Mouse (Mus musculus) stomach, embryonic 15.5 days (tissue): ENCODE measurements around the gene Epha2. TPM values are rescaled to one million over a fixed set of nuclear protein-coding genes. Genes with fewer than 3 reads are reported as not detected.

Source experiments
- ATAC-seq: fragments of 200-750 bp; cut with Nextera tagmentation; 2 replicates; pipeline ENCODE4 v1.8.0; 2017; ENCODE audit warnings: low read depth, moderate number of reproducible peaks, moderate TSS enrichment; ENCODE audit not compliant: insufficient read depth, low FRiP score
- H3K27ac ChIP-seq: fragments of 300-500 bp; sonication (generic); 2 replicates; pipeline ENCODE4 v1.5.1; 2015; ENCODE audit warnings: mild to moderate bottlenecking, inconsistent platforms
- H3K27me3 ChIP-seq: fragments of 300-500 bp; sonication (generic); replicated peaks from 2 replicates; pipeline ENCODE4 v1.6.1; 2015; ENCODE audit warnings: inconsistent platforms
- H3K36me3 ChIP-seq: fragments of 300-500 bp; sonication (generic); 2 replicates; pipeline ENCODE4 v1.6.1; 2015; ENCODE audit warnings: inconsistent platforms
- H3K4me1 ChIP-seq: fragments of 300-500 bp; sonication (generic); 2 replicates; pipeline ENCODE4 v1.6.1; 2015; ENCODE audit warnings: inconsistent platforms
- H3K4me2 ChIP-seq: fragments of 300-500 bp; sonication (generic); 2 replicates; pipeline ENCODE4 v1.6.1; 2015; ENCODE audit warnings: mild to moderate bottlenecking, inconsistent platforms
- H3K4me3 ChIP-seq: fragments of 300-500 bp; sonication (generic); replicated peaks from 2 replicates; pipeline ENCODE4 v1.5.1; 2015; ENCODE audit warnings: inconsistent platforms
- H3K9ac ChIP-seq: fragments of 300-500 bp; sonication (generic); 2 replicates; pipeline ENCODE4 v1.6.1; 2015; ENCODE audit warnings: inconsistent platforms
- H3K9me3 ChIP-seq: fragments of 300-500 bp; sonication (generic); 2 replicates; pipeline ENCODE4 v1.6.1; 2016; ENCODE audit warnings: inconsistent platforms
- WGBS: fragments of 180-500 bp; shearing (Covaris S2); methylation state at CpG from one replicate; pipeline ENCODE4 v1.1.7; 2015; 5-methylcytosine and 5-hydroxymethylcytosine counted together
- polyA plus RNA-seq: library from polyadenylated mRNA; unstranded; fragments of >200 nt; fragmentation: Nextera tagmentation; extraction: Ambion mirVana; gene quantifications from 2 replicates; pipeline ENCODE4 v1.2.1, GENCODE M21; 2015

Epha2 gene
- polyA plus RNA-seq, 1 experiment from 2014 or later, result 7.3 TPM

DNA sequence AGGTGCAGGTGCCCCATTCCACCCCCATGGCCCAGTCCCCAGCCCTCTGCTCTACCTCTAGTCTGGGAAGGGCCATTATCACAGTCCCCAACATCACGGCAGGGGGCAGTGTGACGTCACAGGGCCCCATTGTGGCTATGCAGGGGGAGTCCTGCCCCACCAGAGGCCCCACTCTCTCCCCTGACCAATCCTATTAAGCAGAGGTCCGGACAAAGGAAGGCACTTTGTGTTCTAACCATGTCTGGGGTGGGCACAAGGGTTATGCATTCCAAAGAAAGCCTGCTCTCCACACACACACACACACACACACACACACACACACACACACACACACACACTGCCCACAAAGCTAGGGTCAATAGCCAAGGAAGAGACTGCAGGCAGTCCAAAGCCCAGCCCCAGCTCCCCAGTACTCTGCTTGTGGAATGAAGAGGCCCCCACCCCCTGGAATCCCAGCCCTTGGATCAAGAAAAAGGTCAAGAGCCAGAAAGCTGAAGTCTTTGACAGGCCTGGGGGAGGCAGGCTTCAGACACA, 34.3 kb downstream of the Epha2 start:
- 19% methylated on average over 3 of the region's 3 CpGs for WGBS
- Histone ChIP-seq H3K27ac (peak overlapping the region; percentile 11; the same call in 1 of the 2 replicates), H3K4me3 (no peak overlapping the region), H3K9ac (no peak overlapping the region), H3K4me2 (no peak overlapping the region), H3K9me3 (no peaks in the 10 kb centered on the region), H3K4me1 (peaks cover 37% of the 10 kb centered on the region), H3K27me3 (no peaks in the 10 kb centered on the region), H3K36me3 (no peaks in the 10 kb centered on the region)
- 0 out of 2 replicates have a peak, but pooled peaks have one; percentile 24 for ATAC-seq

DNA sequence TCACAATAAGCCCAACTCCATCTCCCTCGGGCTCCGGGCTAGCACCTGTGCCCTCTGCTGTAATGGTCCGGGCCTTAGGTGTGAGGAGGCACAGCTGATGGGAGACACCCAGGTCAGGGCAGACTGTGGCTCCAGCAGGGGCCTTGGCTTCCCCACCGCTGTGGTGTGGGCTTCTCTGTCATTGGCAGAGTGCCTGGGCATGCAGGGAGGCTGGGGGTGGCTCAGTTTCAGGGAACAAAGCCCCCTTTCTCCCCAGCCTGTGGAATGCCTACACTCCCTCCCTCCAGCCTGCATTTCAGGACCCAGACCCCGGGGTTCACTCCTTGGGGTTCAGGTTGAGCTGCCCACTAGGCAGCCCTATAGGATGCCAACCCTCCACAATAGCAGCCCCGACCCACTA, 35.2 kb downstream of the Epha2 start:
- H3K4me2 ChIP-seq, result no peak overlapping the region
- ATAC-seq, result no peak
- peaks cover 37% of the 10 kb centered on the region for H3K4me1 ChIP-seq
- WGBS, result 64% methylated on average over 6 of the region's 6 CpGs
- H3K27ac ChIP-seq, result peak overlapping the region; percentile 28; the same call in 1 of the 2 replicates
- no peaks in the 10 kb centered on the region for H3K36me3 ChIP-seq
- H3K9ac ChIP-seq, result no peak overlapping the region
- no peaks in the 10 kb centered on the region for H3K9me3 ChIP-seq
- H3K4me3 ChIP-seq, result no peak overlapping the region
- no peaks in the 10 kb centered on the region for H3K27me3 ChIP-seq

DNA sequence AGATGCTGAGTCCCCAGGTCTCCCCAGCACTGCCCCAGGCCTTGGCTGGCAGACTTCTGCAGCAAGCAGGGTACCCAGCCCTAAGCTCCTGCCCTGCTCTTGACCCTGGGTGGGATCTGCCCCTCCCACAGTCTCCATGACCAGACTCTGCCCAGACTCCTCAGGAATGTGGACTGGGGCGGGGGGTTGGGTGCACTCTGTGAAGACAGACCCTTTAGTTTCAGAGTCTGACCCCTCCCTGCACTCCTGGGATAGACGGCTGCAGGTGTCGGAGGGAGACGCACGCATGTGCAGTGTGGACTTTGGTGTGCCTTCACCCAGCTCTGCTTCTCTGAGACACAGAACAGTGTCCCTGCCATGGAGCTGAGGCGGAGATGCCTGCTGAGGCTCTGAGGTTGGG, 36.9 kb downstream of the Epha2 start:
- WGBS, result 16% methylated on average over 6 of the region's 6 CpGs
- H3K4me3 ChIP-seq, result no peak overlapping the region
- H3K9me3 ChIP-seq, result no peaks in the 10 kb centered on the region
- H3K27ac ChIP-seq, result peak overlapping the region; percentile 57
- peak overlapping the region; percentile 4 for H3K4me2 ChIP-seq
- H3K27me3 ChIP-seq, result no peaks in the 10 kb centered on the region
- peaks cover 37% of the 10 kb centered on the region for H3K4me1 ChIP-seq
- peak; percentile 50; the same call in 1 of the 2 replicates for ATAC-seq
- no peaks in the 10 kb centered on the region for H3K36me3 ChIP-seq
- no peak overlapping the region for H3K9ac ChIP-seq

DNA sequence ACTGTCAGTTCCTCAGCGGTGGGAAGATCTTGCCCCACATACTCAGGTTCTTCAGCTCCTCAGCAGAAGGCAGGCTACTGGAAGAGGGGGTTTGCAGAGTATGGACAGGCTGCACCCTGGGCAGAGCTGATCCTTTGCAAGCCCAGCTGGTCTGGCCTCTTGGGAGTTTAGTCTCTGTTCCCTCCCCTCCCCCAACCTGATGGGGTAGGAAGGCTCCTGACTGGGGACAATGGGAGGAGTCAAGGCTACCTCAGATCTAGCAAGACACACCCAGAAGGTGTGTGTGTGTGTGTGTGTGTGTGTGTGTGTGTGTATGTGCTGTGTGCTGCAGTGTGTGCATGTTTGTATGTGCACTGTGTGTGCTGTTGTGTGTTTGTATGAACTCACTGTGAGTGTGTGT, 37.8 kb downstream of the Epha2 start:
- H3K27ac ChIP-seq, result peak overlapping the region; percentile 19; the same call in 1 of the 2 replicates
- H3K4me3 ChIP-seq, result no peak overlapping the region
- H3K4me2 ChIP-seq, result 0 out of 2 replicates have a peak overlapping the region, but pooled peaks have one; percentile 4
- no peak overlapping the region for H3K9ac ChIP-seq
- H3K9me3 ChIP-seq, result no peaks in the 10 kb centered on the region
- peaks cover 35% of the 10 kb centered on the region for H3K4me1 ChIP-seq
- 0 out of 2 replicates have a peak, but pooled peaks have one; percentile 34 for ATAC-seq
- H3K27me3 ChIP-seq, result no peaks in the 10 kb centered on the region
- 11% methylated on average over 1 of the region's 1 CpGs for WGBS
- no peaks in the 10 kb centered on the region for H3K36me3 ChIP-seq

DNA sequence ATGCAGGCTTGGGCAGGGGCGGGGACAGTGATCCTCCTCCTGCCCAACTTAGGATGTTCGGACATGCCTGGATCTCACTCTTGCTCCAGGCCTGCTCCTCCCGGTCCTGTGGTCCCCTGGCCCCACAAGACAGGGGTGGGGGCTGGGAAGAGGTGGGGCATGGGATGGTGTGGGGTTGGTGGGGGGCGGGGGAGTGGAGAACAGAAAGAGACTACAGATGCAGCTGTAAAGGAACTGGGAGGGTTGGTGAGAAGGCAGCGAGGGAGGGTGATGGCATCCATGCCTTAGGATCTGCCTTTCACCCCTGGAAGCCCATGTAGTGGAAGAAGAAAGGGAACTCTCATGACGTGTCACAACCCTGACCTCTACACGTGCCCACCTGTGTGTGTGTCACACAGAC, 40.4 kb downstream of the Epha2 start:
- H3K4me3 ChIP-seq, result no peak overlapping the region
- WGBS, result 61% methylated on average over 7 of the region's 7 CpGs
- H3K9me3 ChIP-seq, result no peaks in the 10 kb centered on the region
- no peak overlapping the region for H3K27ac ChIP-seq
- H3K27me3 ChIP-seq, result no peaks in the 10 kb centered on the region
- peaks cover 20% of the 10 kb centered on the region for H3K4me1 ChIP-seq
- H3K36me3 ChIP-seq, result no peaks in the 10 kb centered on the region
- H3K9ac ChIP-seq, result no peak overlapping the region
- ATAC-seq, result no peak
- H3K4me2 ChIP-seq, result no peak overlapping the region

- H3K27ac ChIP-seq, result no peak overlapping the region
These were observed 42.5 kb downstream of the Epha2 start for GRCm38 (mm10) chr4:141343515-141343914.

DNA sequence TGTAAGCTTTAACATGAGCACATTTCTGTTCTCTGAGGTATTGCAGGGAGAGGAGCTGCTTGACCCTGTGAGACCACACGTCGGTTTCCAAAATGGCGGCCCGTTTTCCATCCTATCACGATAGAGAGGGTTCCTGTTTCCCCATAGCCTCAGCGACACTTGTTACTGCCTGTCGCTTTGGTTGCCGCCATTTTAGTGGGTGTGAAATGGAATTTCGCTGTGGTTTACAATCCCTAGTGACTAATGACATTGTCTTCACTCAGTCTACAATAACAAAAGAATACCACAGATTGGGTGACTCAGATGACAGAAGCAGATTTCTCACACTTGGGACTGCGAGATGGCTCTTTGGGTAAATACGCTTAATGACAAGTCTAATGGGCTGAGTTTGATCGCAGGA, 44.2 kb downstream of the Epha2 start:
- no peak for ATAC-seq
- 82% methylated on average over 12 of the region's 12 CpGs for WGBS

More at GRCm38 (mm10) chr4:141343515-141343914, 42.5 kb downstream of the Epha2 start:
- H3K9me3 ChIP-seq, result no peaks in the 10 kb centered on the region
- WGBS, result 50% methylated on average over 7 of the region's 7 CpGs
- no peak for ATAC-seq
- no peak overlapping the region for H3K4me2 ChIP-seq
- no peak overlapping the region for H3K4me3 ChIP-seq
- H3K4me1 ChIP-seq, result peaks cover 20% of the 10 kb centered on the region
- no peaks in the 10 kb centered on the region for H3K27me3 ChIP-seq
- H3K36me3 ChIP-seq, result no peaks in the 10 kb centered on the region
- H3K9ac ChIP-seq, result no peak overlapping the region

GRCm38 (mm10) chr4:141347365-141347797, 46.3 kb downstream of the Epha2 start:
- no peaks in the 10 kb centered on the region for H3K9me3 ChIP-seq
- H3K4me3 ChIP-seq, result no peak overlapping the region
- no peak overlapping the region for H3K4me2 ChIP-seq
- no peaks in the 10 kb centered on the region for H3K36me3 ChIP-seq
- peak; percentile 70; the same call in 1 of the 2 replicates for ATAC-seq
- no peaks in the 10 kb centered on the region for H3K27me3 ChIP-seq
- H3K4me1 ChIP-seq, result peaks cover 11% of the 10 kb centered on the region; the same call in 1 of the 2 replicates
- H3K9ac ChIP-seq, result no peak overlapping the region
- 51% methylated on average over 8 of the region's 8 CpGs for WGBS
- no peak overlapping the region for H3K27ac ChIP-seq

More for the DNA sequence above, 44.2 kb downstream of the Epha2 start:
- no peak overlapping the region for H3K27ac ChIP-seq
- no peaks in the 10 kb centered on the region for H3K27me3 ChIP-seq
- H3K9ac ChIP-seq, result no peak overlapping the region
- H3K4me3 ChIP-seq, result no peak overlapping the region
- peaks cover 10% of the 10 kb centered on the region; the same call in 1 of the 2 replicates for H3K4me1 ChIP-seq
- H3K4me2 ChIP-seq, result no peak overlapping the region
- no peaks in the 10 kb centered on the region for H3K9me3 ChIP-seq
- no peaks in the 10 kb centered on the region for H3K36me3 ChIP-seq

GRCm38 (mm10) chr4:141348616-141349015, 47.6 kb downstream of the Epha2 start:
- 65% methylated on average over 11 of the region's 11 CpGs for WGBS
- no peaks in the 10 kb centered on the region for H3K27me3 ChIP-seq
- no peak overlapping the region for H3K4me2 ChIP-seq
- H3K27ac ChIP-seq, result no peak overlapping the region
- no peak overlapping the region for H3K4me3 ChIP-seq
- no peak for ATAC-seq
- H3K9me3 ChIP-seq, result no peaks in the 10 kb centered on the region
- no peak overlapping the region for H3K9ac ChIP-seq
- peaks cover 19% of the 10 kb centered on the region for H3K4me1 ChIP-seq
- H3K36me3 ChIP-seq, result no peaks in the 10 kb centered on the region

DNA sequence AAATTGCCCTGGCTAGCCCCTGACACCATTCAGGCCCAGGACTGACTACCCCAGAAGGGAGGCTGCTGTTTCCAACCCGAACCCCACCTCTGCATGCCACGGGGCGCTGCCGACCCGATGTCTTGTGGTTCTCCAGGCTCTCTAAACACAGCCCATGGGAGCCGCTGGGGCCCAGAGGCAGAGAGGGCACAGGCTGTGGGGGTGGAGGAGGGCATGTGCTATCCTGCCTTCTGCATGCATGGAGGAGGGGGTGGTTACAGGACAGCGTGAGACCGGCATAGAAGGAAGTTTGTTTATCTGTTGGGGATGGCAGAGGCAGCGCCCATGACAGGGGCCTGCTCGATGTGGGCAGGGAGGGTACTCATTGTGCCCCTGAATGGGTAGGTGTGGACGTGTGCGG, 49.0 kb downstream of the Epha2 start:
- no peak overlapping the region for H3K4me3 ChIP-seq
- ATAC-seq, result no peak
- H3K36me3 ChIP-seq, result no peaks in the 10 kb centered on the region
- H3K4me2 ChIP-seq, result no peak overlapping the region
- H3K4me1 ChIP-seq, result peaks cover 19% of the 10 kb centered on the region
- no peaks in the 10 kb centered on the region for H3K27me3 ChIP-seq
- H3K9ac ChIP-seq, result no peak overlapping the region
- H3K27ac ChIP-seq, result peak overlapping the region; percentile 40; the same call in 1 of the 2 replicates
- whole genome bisulfite sequencing, result 68% methylated on average over 12 of the region's 12 CpGs
- H3K9me3 ChIP-seq, result no peaks in the 10 kb centered on the region

- 49% methylated on average over 7 of the region's 7 CpGs for WGBS
These were observed 50.9 kb downstream of the Epha2 start for GRCm38 (mm10) chr4:141351972-141352371.

DNA sequence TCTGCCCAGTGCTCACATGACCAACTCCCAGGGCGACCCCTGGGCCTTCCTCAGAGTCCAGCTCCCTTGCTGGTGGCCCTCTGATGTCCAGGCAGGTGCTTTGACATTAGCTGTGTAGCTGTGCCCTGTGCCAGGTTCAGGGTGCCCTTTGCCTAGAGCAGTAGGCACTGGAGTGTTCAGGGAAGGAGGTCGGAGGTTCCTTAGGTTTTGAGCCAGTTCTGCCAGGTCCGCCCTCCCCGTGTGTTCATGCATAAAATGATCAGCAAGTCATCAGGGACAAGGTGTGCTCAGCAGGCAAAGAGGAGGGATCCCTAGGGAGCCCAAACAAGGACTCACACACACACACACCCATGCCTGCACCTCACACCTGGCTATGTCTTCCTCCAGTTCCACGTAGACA, 51.9 kb downstream of the Epha2 start:
- Histone ChIP-seq H3K27ac (peak overlapping the region; percentile 72), H3K36me3 (no peaks in the 10 kb centered on the region), H3K9me3 (no peaks in the 10 kb centered on the region), H3K27me3 (no peaks in the 10 kb centered on the region), H3K4me3 (no peak overlapping the region), H3K4me2 (peak overlapping the region; percentile 17; the same call in 1 of the 2 replicates), H3K4me1 (peaks cover 12% of the 10 kb centered on the region; the same call in 1 of the 2 replicates), H3K9ac (no peak overlapping the region)
- no peak for ATAC-seq
- 79% methylated on average over 5 of the region's 5 CpGs for WGBS

More at GRCm38 (mm10) chr4:141351972-141352371, 50.9 kb downstream of the Epha2 start:
- no peak overlapping the region; the same call in 1 of the 2 replicates for H3K4me2 ChIP-seq
- H3K9me3 ChIP-seq, result no peaks in the 10 kb centered on the region
- H3K9ac ChIP-seq, result no peak overlapping the region
- H3K36me3 ChIP-seq, result no peaks in the 10 kb centered on the region
- H3K27ac ChIP-seq, result 0 out of 2 replicates have a peak overlapping the region, but pooled peaks have one; percentile 37
- no peak for ATAC-seq
- no peaks in the 10 kb centered on the region for H3K27me3 ChIP-seq
- H3K4me1 ChIP-seq, result peaks cover 19% of the 10 kb centered on the region
- no peak overlapping the region for H3K4me3 ChIP-seq
